Mouse (Mus musculus) right cerebral cortex, postnatal 36 days (tissue): ENCODE results near the gene Clpb.

ENCODE experiments used
- DNase-seq, 2 experiments: peaks; one replicate each; pipeline ENCODE4 v3.0.0; 2022; ENCODE audit warnings: low spot score in 2 of 2, mixed read lengths in 1 of 2

Gene Clpb

GRCm38 (mm10) chr7:101726980-101727379, 63.5 kb downstream of the Clpb start:
- DNase-seq, result no peak

- no peak for DNase-seq
Measured at GRCm38 (mm10) chr7:101732096-101732495, 68.7 kb downstream of the Clpb start.

GRCm38 (mm10) chr7:101733042-101733441, 69.6 kb downstream of the Clpb start:
- no peak for DNase-seq

GRCm38 (mm10) chr7:101735297-101735696, 71.9 kb downstream of the Clpb start:
- no peak for DNase-seq

GRCm38 (mm10) chr7:101737735-101738134, 74.3 kb downstream of the Clpb start:
- DNase-seq, result no peak

GRCm38 (mm10) chr7:101739602-101740001, 76.2 kb downstream of the Clpb start:
- no peak for DNase-seq

GRCm38 (mm10) chr7:101743487-101743886, 80.1 kb downstream of the Clpb start:
- DNase-seq, result no peak

GRCm38 (mm10) chr7:101746559-101747334, 83.3 kb downstream of the Clpb start:
- no peak for DNase-seq

- DNase-seq, result no peak
Measured at GRCm38 (mm10) chr7:101750268-101750667, 86.8 kb downstream of the Clpb start.

GRCm38 (mm10) chr7:101752346-101752745, 88.9 kb downstream of the Clpb start:
- DNase-seq, result no peak

GRCm38 (mm10) chr7:101753492-101753891, 90.1 kb downstream of the Clpb start:
- DNase-seq, result no peak

- no peak for DNase-seq
Measured at GRCm38 (mm10) chr7:101754416-101754815, 91.0 kb downstream of the Clpb start.

GRCm38 (mm10) chr7:101755301-101755700, 91.9 kb downstream of the Clpb start:
- no peak for DNase-seq

- no peak for DNase-seq
Measured at GRCm38 (mm10) chr7:101761899-101762780, 98.7 kb downstream of the Clpb start.

GRCm38 (mm10) chr7:101767335-101767907, 104.0 kb downstream of the Clpb start:
- DNase-seq, result peak; percentile 20 to 30

- peak in 1 of 2 experiments; percentile 47 for DNase-seq
Measured at GRCm38 (mm10) chr7:101770051-101770450, 106.6 kb downstream of the Clpb start.

GRCm38 (mm10) chr7:101771604-101772003, 108.2 kb downstream of the Clpb start:
- no peak for DNase-seq

- no peak for DNase-seq
Measured at GRCm38 (mm10) chr7:101772687-101773086, 109.3 kb downstream of the Clpb start.

- no peak for DNase-seq
Measured at GRCm38 (mm10) chr7:101777053-101777452, 113.6 kb downstream of the Clpb start.

- DNase-seq, result no peak
Measured at GRCm38 (mm10) chr7:101817861-101818401, 154.5 kb downstream of the Clpb start, which contains the start of gene Phox2a. Gene Phox2a (plus strand): TSS chr7:101818313.

GRCm38 (mm10) chr7:101820295-101821030, 157.0 kb downstream of the Clpb start:
- no peak for DNase-seq
